Mouse (Mus musculus) G1E (cell line): ENCODE data around the gene Gm43552.

ENCODE experiments used
- CTCF ChIP-seq: IDR thresholded peaks from 2 replicates; pipeline ENCODE4 v1.5.1; 2012; ENCODE audit warnings: low read depth, low read length, inconsistent platforms, mixed read lengths
- GATA1 ChIP-seq: IDR thresholded peaks from 2 replicates; pipeline ENCODE4 v1.6.1; 2012; ENCODE audit warnings: borderline replicate concordance, low read length, inconsistent platforms, mixed read lengths
- GATA2 ChIP-seq: IDR thresholded peaks from 2 replicates; pipeline ENCODE4 v1.6.1; 2012; ENCODE audit warnings: low read depth, low read length, inconsistent platforms, borderline replicate concordance
- TAL1 ChIP-seq: conservative IDR thresholded peaks from 2 replicates; pipeline ENCODE4 v1.6.1; 2012; ENCODE audit warnings: low read depth, low read length, inconsistent platforms, mixed read lengths

DNA sequence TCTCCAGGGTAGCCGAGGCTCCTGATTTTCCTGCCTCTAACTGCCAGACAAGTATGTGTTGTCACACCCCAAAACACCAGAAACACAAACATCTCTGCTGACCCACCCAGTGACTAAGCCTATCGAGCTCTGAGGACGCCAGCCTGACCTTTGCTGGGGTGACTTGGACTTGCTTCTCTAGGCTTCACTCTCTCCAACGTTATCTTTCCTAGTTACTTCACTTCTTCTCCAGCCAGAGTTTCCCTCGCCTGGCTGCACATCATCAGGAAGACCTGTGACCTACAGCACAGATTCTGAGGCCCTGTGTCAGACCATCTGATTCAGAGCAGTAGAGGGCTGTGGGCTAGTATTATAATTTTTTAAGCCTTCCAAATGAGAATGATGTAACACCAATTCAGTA is 37.9 kb downstream of the Gm43552 start:
- TF ChIP-seq TAL1 (no peak), CTCF (no peak), GATA1 (no peak), GATA2 (no peak)
